Mouse (Mus musculus): ENCODE results near the gene Bcdin3d.

GRCm38 (mm10) chr15:99431063-99431462, 43.5 kb downstream of the Bcdin3d start:
- no peak for TF ChIP-seq POLR2A (IDR thresholded peaks at IDR 0.05; ENCODE audit: borderline replicate concordance, low read depth, low read length)
- TF ChIP-seq CTCF (IDR thresholded peaks at IDR 0.05; ENCODE audit: low read depth, low read length): no peak
